Mouse (Mus musculus): ENCODE results near the gene Aven. TPM values are rescaled to one million over a fixed set of nuclear protein-coding genes. Genes with fewer than 3 reads are reported as not detected.

Aven gene
- total and polyA plus RNA-seq, 2 experiments from 2014 or later: 3.3 to 10.9 TPM

DNA sequence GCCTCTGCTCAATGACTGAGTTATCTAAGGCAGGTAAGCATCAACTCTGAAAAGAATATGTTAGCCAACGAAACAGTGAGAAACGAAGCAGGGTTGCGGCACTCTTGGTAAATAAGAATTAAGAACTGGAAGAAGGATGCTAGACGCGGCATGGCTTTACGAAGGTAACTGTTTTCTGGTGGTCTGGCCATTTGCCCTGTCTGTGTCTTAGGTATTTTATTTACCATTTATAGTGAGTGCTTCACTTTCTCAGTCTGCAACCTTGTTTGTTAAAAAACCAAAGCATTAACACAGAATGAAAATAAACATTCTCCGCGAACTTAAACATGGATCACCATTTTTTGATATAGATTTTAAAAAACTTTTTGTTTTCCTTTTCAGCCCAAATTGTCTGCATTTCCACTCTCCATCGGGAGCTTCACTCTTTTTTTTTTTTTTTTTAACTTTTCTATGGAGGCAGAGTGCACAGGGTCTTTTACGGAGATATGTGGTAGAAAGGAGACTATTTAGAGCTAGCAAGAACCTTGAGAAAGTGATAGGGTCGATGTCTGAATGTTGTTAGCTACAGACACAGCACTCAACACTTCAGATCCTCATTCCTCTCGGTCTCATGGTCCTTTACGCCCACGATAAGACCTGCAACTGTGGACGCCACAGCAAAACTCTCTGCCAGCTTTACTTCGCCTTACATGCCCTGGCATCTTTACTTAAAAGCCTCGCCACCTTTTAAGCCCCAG, 38.5 kb upstream of the Aven start:
- DNase-seq (ENCODE audit: low spot score) (no peak), ATAC-seq (no peak; the same call in 1 of the 2 replicates)
- no peak for TF ChIP-seq CTCF (IDR thresholded peaks at IDR 0.05; ENCODE audit: low read depth)
- H3K27me3 ChIP-seq (ENCODE audit: insufficient read depth, low read length): no peaks in the 10 kb centered on the region
- peaks cover 9% of the 10 kb centered on the region; the same call in 1 of the 2 replicates for H3K4me1 ChIP-seq (ENCODE audit: insufficient read depth, low read length)
- H3K4me3 ChIP-seq (ENCODE audit: low read length): peak overlapping the region; percentile 96
- peak overlapping the region; percentile 69 for H3K4me2 ChIP-seq (ENCODE audit: low read depth, low read length)
- WGBS: 31% methylated on average over 17 of the region's 17 CpGs
- peak overlapping the region; percentile 89 for H3K27ac ChIP-seq
- no peaks in the 10 kb centered on the region for H3K9me3 ChIP-seq (ENCODE audit: low read length)
- H3K36me3 ChIP-seq (ENCODE audit: insufficient read depth, low read length): no peaks in the 10 kb centered on the region
- H3K9ac ChIP-seq (replicated peaks; ENCODE audit: low read length): peak overlapping the region; percentile 92

GRCm38 (mm10) chr2:112454862-112455564, 37.8 kb upstream of the Aven start, which contains the start of gene Emc7:
Gene Emc7 (plus strand): TSS chr2:112454997.
- under 1% methylated on average over 49 of the region's 49 CpGs for WGBS
- ATAC-seq (peak; percentile 98), DNase-seq (ENCODE audit: low spot score) (peak; percentile 98)
- Histone ChIP-seq H3K4me1 (ENCODE audit: insufficient read depth, low read length) (peaks cover 9% of the 10 kb centered on the region; the same call in 1 of the 2 replicates), H3K27ac (peak within 1 kb of the TSS; percentile 89), H3K36me3 (ENCODE audit: insufficient read depth, low read length) (no peaks in the 10 kb centered on the region), H3K4me2 (ENCODE audit: low read depth, low read length) (peak within 1 kb of the TSS; percentile 69), H3K4me3 (ENCODE audit: low read length) (peak within 1 kb of the TSS; percentile 96), H3K9ac (replicated peaks; ENCODE audit: low read length) (peak within 1 kb of the TSS; percentile 92), H3K27me3 (ENCODE audit: insufficient read depth, low read length) (no peaks in the 10 kb centered on the region), H3K9me3 (ENCODE audit: low read length) (no peaks in the 10 kb centered on the region)
- TF ChIP-seq CTCF (IDR thresholded peaks at IDR 0.05; ENCODE audit: low read depth): no peak

DNA sequence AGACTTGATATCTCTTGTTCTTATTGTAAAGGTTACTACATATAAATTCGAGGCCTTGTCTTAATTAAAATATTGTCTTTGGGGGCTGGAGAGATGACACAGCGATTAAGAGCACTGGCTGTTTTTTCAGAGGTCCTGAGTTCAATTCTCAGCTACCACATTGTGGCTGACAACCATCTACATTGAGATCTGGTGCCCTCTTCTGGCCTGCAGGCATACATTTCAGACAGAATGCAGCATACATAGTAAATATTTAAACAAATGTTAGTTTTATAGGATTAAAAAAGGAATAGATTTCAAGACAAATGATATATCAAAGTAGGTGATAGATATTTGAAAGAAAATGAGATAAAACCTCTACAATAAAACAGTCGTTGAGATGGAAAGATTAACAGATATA, 32.2 kb upstream of the Aven start:
- no peak overlapping the region for H3K27ac ChIP-seq

DNA sequence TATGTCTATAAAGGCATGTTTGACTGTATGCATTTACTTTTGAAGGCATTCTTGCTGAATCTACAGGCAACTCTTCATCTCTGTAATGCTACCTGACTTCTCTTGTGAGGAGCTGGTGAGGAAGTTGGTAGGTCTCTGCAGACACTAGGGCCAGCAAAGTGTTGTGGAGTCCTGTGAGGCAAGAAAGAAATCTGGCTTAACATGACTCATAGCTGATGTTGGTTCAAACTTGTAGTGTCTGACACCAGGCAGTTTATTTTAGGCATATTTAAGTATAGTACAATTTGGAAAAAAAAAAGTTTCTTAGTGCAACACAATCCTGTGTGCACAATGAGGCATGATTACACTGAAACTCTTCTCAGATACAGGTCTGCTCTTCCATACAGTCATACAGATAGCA, 23.2 kb upstream of the Aven start:
- H3K27me3 ChIP-seq (ENCODE audit: insufficient read depth, low read length): no peaks in the 10 kb centered on the region
- H3K4me1 ChIP-seq (ENCODE audit: insufficient read depth, low read length): no peaks in the 10 kb centered on the region
- peaks cover 21% of the 10 kb centered on the region for H3K36me3 ChIP-seq (ENCODE audit: insufficient read depth, low read length)
- H3K4me2 ChIP-seq (ENCODE audit: low read depth, low read length): no peak overlapping the region
- no peak overlapping the region for H3K27ac ChIP-seq
- H3K9ac ChIP-seq (replicated peaks; ENCODE audit: low read length): no peak overlapping the region
- DNase-seq (ENCODE audit: low spot score): no peak
- no peak for TF ChIP-seq CTCF (IDR thresholded peaks at IDR 0.05; ENCODE audit: low read depth)
- no peak for ATAC-seq
- no peaks in the 10 kb centered on the region for H3K9me3 ChIP-seq (ENCODE audit: low read length)
- H3K4me3 ChIP-seq (ENCODE audit: low read length): no peak overlapping the region

More for the DNA sequence above, 32.2 kb upstream of the Aven start:
- Histone ChIP-seq H3K4me2 (ENCODE audit: low read depth, low read length) (no peak overlapping the region), H3K9ac (replicated peaks; ENCODE audit: low read length) (no peak overlapping the region), H3K36me3 (ENCODE audit: insufficient read depth, low read length) (peaks cover 10% of the 10 kb centered on the region; the same call in 1 of the 2 replicates), H3K9me3 (ENCODE audit: low read length) (no peaks in the 10 kb centered on the region), H3K27me3 (ENCODE audit: insufficient read depth, low read length) (no peaks in the 10 kb centered on the region), H3K4me1 (ENCODE audit: insufficient read depth, low read length) (peaks cover 9% of the 10 kb centered on the region; the same call in 1 of the 2 replicates), H3K4me3 (ENCODE audit: low read length) (no peak overlapping the region)
- DNase-seq (ENCODE audit: low spot score) (no peak), ATAC-seq (no peak)
- WGBS: 93% methylated on average over 3 of the region's 3 CpGs
- TF ChIP-seq CTCF (IDR thresholded peaks at IDR 0.05; ENCODE audit: low read depth): no peak

DNA sequence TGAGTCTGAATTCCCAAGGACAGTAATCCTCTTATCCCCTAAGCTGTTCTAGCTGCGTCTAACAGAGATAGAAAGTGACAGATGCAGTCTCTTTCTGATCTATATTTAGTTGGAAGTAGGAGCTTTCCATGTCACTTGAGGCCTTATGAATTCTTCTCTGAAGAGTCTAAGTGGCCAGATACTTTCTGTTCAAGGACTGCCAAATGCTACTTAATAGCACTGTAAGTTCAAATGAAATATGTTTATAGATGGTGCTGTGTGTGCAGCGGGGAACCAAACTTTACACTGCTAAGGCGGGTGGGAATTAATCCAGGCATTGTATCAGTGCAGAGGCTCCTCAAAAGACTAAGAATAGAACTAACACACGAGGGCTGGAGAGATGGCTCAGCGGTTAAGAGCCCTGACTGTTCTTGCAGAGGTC, 21.8 kb upstream of the Aven start:
- peaks cover 19% of the 10 kb centered on the region for H3K36me3 ChIP-seq (ENCODE audit: insufficient read depth, low read length)
- no peak overlapping the region for H3K9ac ChIP-seq (replicated peaks; ENCODE audit: low read length)
- no peaks in the 10 kb centered on the region for H3K9me3 ChIP-seq (ENCODE audit: low read length)
- no peak for TF ChIP-seq CTCF (IDR thresholded peaks at IDR 0.05; ENCODE audit: low read depth)
- no peak overlapping the region for H3K4me2 ChIP-seq (ENCODE audit: low read depth, low read length)
- no peak overlapping the region for H3K27ac ChIP-seq
- ATAC-seq (no peak), DNase-seq (ENCODE audit: low spot score) (peak; percentile 9)
- no peaks in the 10 kb centered on the region for H3K4me1 ChIP-seq (ENCODE audit: insufficient read depth, low read length)
- H3K27me3 ChIP-seq (ENCODE audit: insufficient read depth, low read length): no peaks in the 10 kb centered on the region
- H3K4me3 ChIP-seq (ENCODE audit: low read length): no peak overlapping the region
- 69% methylated on average over 5 of the region's 5 CpGs for WGBS

DNA sequence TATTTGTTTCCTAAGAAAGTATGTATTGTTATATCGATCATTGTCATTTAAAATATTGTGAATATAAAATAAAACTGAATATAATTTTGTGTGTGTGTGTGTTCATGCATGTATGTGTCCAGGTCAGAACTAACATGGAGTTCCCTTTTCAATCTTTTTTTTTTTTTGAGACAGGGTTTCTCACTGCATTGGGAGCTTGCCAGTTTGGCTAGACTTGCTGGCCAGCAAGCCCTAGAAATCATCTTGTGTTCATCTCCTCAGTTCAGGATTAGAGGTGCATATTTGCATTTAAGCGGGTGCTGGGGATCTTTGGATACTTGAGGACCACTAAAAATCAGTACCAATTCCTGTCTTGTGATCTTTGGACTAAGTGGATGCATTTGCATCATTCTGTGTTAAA, 20.7 kb upstream of the Aven start:
- H3K9ac ChIP-seq (replicated peaks; ENCODE audit: low read length): no peak overlapping the region
- 85% methylated on average over 2 of the region's 2 CpGs for WGBS
- H3K9me3 ChIP-seq (ENCODE audit: low read length): no peaks in the 10 kb centered on the region
- H3K27ac ChIP-seq: no peak overlapping the region
- no peak for DNase-seq (ENCODE audit: low spot score)
- H3K27me3 ChIP-seq (ENCODE audit: insufficient read depth, low read length): no peaks in the 10 kb centered on the region
- peaks cover 14% of the 10 kb centered on the region for H3K36me3 ChIP-seq (ENCODE audit: insufficient read depth, low read length)
- no peak overlapping the region for H3K4me2 ChIP-seq (ENCODE audit: low read depth, low read length)
- no peaks in the 10 kb centered on the region for H3K4me1 ChIP-seq (ENCODE audit: insufficient read depth, low read length)
- no peak overlapping the region for H3K4me3 ChIP-seq (ENCODE audit: low read length)
- ATAC-seq: no peak
- no peak for TF ChIP-seq CTCF (IDR thresholded peaks at IDR 0.05; ENCODE audit: low read depth)

Measured in hindbrain, postnatal 0 days (tissue).